Mouse (Mus musculus): ENCODE data around the gene Gtpbp3.
A peak's percentile ranks its signal among the peaks of the same experiment; 100 is the strongest.

Gene Gtpbp3

GRCm38 (mm10) chr8:71470146-71470912 lies 17.6 kb upstream of the Gtpbp3 start:
- DNase-seq (ENCODE audit: low spot score): no peak

- DNase-seq (ENCODE audit: low spot score): no peak
Measured at GRCm38 (mm10) chr8:71470913-71471255, 17.0 kb upstream of the Gtpbp3 start.

GRCm38 (mm10) chr8:71471861-71472260 lies 16.0 kb upstream of the Gtpbp3 start:
- no peak for DNase-seq (ENCODE audit: low spot score)

- no peak for DNase-seq (ENCODE audit: low spot score)
Measured at GRCm38 (mm10) chr8:71472601-71473386, 15.1 kb upstream of the Gtpbp3 start.

- DNase-seq (ENCODE audit: low spot score): no peak
Measured at GRCm38 (mm10) chr8:71474344-71474743, 13.6 kb upstream of the Gtpbp3 start.

- no peak for DNase-seq (ENCODE audit: low spot score)
Measured at GRCm38 (mm10) chr8:71474785-71475701, 12.9 kb upstream of the Gtpbp3 start.

GRCm38 (mm10) chr8:71475702-71476075 lies 12.2 kb upstream of the Gtpbp3 start:
- no peak for DNase-seq (ENCODE audit: low spot score)

- DNase-seq (ENCODE audit: low spot score): no peak
Measured at GRCm38 (mm10) chr8:71476099-71476940, 11.6 kb upstream of the Gtpbp3 start.

GRCm38 (mm10) chr8:71477196-71477845 lies 10.6 kb upstream of the Gtpbp3 start:
- DNase-seq (ENCODE audit: low spot score): no peak

GRCm38 (mm10) chr8:71478943-71479342 lies 9.0 kb upstream of the Gtpbp3 start:
- DNase-seq (ENCODE audit: low spot score): no peak

- no peak for DNase-seq (ENCODE audit: low spot score)
Measured at GRCm38 (mm10) chr8:71483932-71484331, 4.0 kb upstream of the Gtpbp3 start.

- no peak for DNase-seq (ENCODE audit: low spot score)
Measured at GRCm38 (mm10) chr8:71484736-71485135, 3.2 kb upstream of the Gtpbp3 start.

- DNase-seq (ENCODE audit: low spot score): no peak
Measured at GRCm38 (mm10) chr8:71485142-71486135, 2.5 kb upstream of the Gtpbp3 start, which contains the start of gene Ano8. Ano8 (minus strand) TSS chr8:71485963.

GRCm38 (mm10) chr8:71486136-71486529 lies 1.8 kb upstream of the Gtpbp3 start:
- DNase-seq (ENCODE audit: low spot score): no peak

- DNase-seq (ENCODE audit: low spot score): peak; percentile 86
Measured at GRCm38 (mm10) chr8:71488454-71488853, 551 bp downstream of the Gtpbp3 start.

- peak; percentile 65 for DNase-seq (ENCODE audit: low spot score)
Measured at GRCm38 (mm10) chr8:71495039-71495438, 7.1 kb downstream of the Gtpbp3 start.

GRCm38 (mm10) chr8:71495811-71496210 lies 7.9 kb downstream of the Gtpbp3 start:
- DNase-seq (ENCODE audit: low spot score): no peak

- no peak for DNase-seq (ENCODE audit: low spot score)
Measured at GRCm38 (mm10) chr8:71496481-71496880, 8.6 kb downstream of the Gtpbp3 start.

GRCm38 (mm10) chr8:71497077-71497645 lies 9.3 kb downstream of the Gtpbp3 start:
- no peak for DNase-seq (ENCODE audit: low spot score)

Data from layer of hippocampus, adult 9-10 months (tissue).